Mouse (Mus musculus) hindbrain, embryonic 13.5 days (tissue): ENCODE measurements around the gene Extl2. TPM values are rescaled to one million over a fixed set of nuclear protein-coding genes. Genes with fewer than 3 reads are reported as not detected.

Experiments used
- ATAC-seq: fragments of 200-750 bp; cut with Nextera tagmentation; 2 replicates; pipeline ENCODE4 v1.8.0; 2017; ENCODE audit warnings: moderate TSS enrichment; ENCODE audit not compliant: low FRiP score
- H3K27ac ChIP-seq: fragments of 300-500 bp; sonication (generic); 2 replicates; pipeline ENCODE4 v1.5.1; 2015; ENCODE audit warnings: inconsistent platforms, mild to moderate bottlenecking, moderate library complexity
- H3K27me3 ChIP-seq: fragments of 300-500 bp; sonication (generic); 2 replicates; pipeline ENCODE4 v1.6.1; 2015; ENCODE audit warnings: mild to moderate bottlenecking, inconsistent platforms
- H3K36me3 ChIP-seq: fragments of 300-500 bp; sonication (generic); 2 replicates; pipeline ENCODE4 v1.6.1; 2015; ENCODE audit warnings: mild to moderate bottlenecking, inconsistent platforms
- H3K4me1 ChIP-seq: fragments of 300-500 bp; sonication (generic); replicated peaks from 2 replicates; pipeline ENCODE4 v1.6.1; 2015; ENCODE audit warnings: inconsistent platforms
- H3K4me2 ChIP-seq: fragments of 300-500 bp; sonication (generic); 2 replicates; pipeline ENCODE4 v1.6.1; 2015; ENCODE audit warnings: inconsistent platforms, mild to moderate bottlenecking, moderate library complexity
- H3K4me3 ChIP-seq: fragments of 300-500 bp; sonication (generic); 2 replicates; pipeline ENCODE4 v1.5.1; 2015; ENCODE audit warnings: mild to moderate bottlenecking, inconsistent platforms
- H3K9ac ChIP-seq: fragments of 300-500 bp; sonication (generic); 2 replicates; pipeline ENCODE4 v1.6.1; 2015; ENCODE audit warnings: mild to moderate bottlenecking, inconsistent platforms
- H3K9me3 ChIP-seq: fragments of 300-500 bp; sonication (generic); 2 replicates; pipeline ENCODE4 v1.6.1; 2016; ENCODE audit warnings: inconsistent platforms
- WGBS: fragments of 180-500 bp; shearing (Covaris S2); methylation state at CpG from one replicate; pipeline ENCODE4 v1.1.7; 2015; 5-methylcytosine and 5-hydroxymethylcytosine counted together
- polyA plus RNA-seq: library from polyadenylated mRNA; unstranded; fragments of >200 nt; fragmentation: Nextera tagmentation; extraction: Ambion mirVana; gene quantifications from 2 replicates; pipeline ENCODE4 v1.2.1, GENCODE M21; 2015

Extl2 gene
- polyA plus RNA-seq, 1 experiment from 2014 or later = 32.2 TPM

- Histone ChIP-seq H3K27me3 (no peaks in the 10 kb centered on the region), H3K36me3 (peaks cover 60% of the 10 kb centered on the region), H3K27ac (no peak overlapping the region), H3K9ac (no peak overlapping the region), H3K4me2 (no peak overlapping the region), H3K9me3 (no peaks in the 10 kb centered on the region), H3K4me3 (no peak overlapping the region), H3K4me1 (no peaks in the 10 kb centered on the region)
- WGBS = 97% methylated on average over 8 of the region's 8 CpGs
- no peak for ATAC-seq
Measured at GRCm38 (mm10) chr3:115983217-115983616, 24.0 kb upstream of the Extl2 start.

- H3K4me2 ChIP-seq = no peak overlapping the region
- no peak overlapping the region for H3K9ac ChIP-seq
- 97% methylated on average over 9 of the region's 9 CpGs for WGBS
- H3K27me3 ChIP-seq = no peaks in the 10 kb centered on the region
- H3K9me3 ChIP-seq = no peaks in the 10 kb centered on the region
- H3K4me1 ChIP-seq = no peaks in the 10 kb centered on the region
- no peak overlapping the region for H3K4me3 ChIP-seq
- no peak for ATAC-seq
- H3K27ac ChIP-seq = no peak overlapping the region
- H3K36me3 ChIP-seq = peaks cover 62% of the 10 kb centered on the region
Measured at GRCm38 (mm10) chr3:115984653-115985052, 22.6 kb upstream of the Extl2 start.

- ATAC-seq = no peak
- H3K4me3 ChIP-seq = no peak overlapping the region
- no peaks in the 10 kb centered on the region for H3K9me3 ChIP-seq
- 0 out of 2 replicates have a peak overlapping the region, but pooled peaks have one; percentile 29 for H3K9ac ChIP-seq
- H3K27me3 ChIP-seq = no peaks in the 10 kb centered on the region
- H3K36me3 ChIP-seq = peaks cover 66% of the 10 kb centered on the region
- H3K4me1 ChIP-seq = no peaks in the 10 kb centered on the region
- WGBS = 77% methylated on average over 9 of the region's 9 CpGs
- no peak overlapping the region for H3K4me2 ChIP-seq
- peak overlapping the region; percentile 44 for H3K27ac ChIP-seq
Measured at GRCm38 (mm10) chr3:115985183-115985892, 21.9 kb upstream of the Extl2 start.

GRCm38 (mm10) chr3:115992103-115992502, 15.2 kb upstream of the Extl2 start:
- Histone ChIP-seq H3K27ac (no peak overlapping the region), H3K9me3 (no peaks in the 10 kb centered on the region), H3K27me3 (no peaks in the 10 kb centered on the region), H3K36me3 (peaks cover 29% of the 10 kb centered on the region), H3K4me2 (no peak overlapping the region), H3K4me3 (no peak overlapping the region), H3K4me1 (no peaks in the 10 kb centered on the region), H3K9ac (no peak overlapping the region)
- 95% methylated on average over 4 of the region's 4 CpGs for WGBS
- no peak for ATAC-seq

- ATAC-seq = no peak
Measured at GRCm38 (mm10) chr3:115992588-115992987, 14.7 kb upstream of the Extl2 start.

GRCm38 (mm10) chr3:115993025-115993424, 14.2 kb upstream of the Extl2 start:
- ATAC-seq = no peak
- 85% methylated on average over 10 of the region's 10 CpGs for WGBS
- H3K4me3 ChIP-seq = no peak overlapping the region
- no peaks in the 10 kb centered on the region for H3K4me1 ChIP-seq
- H3K9me3 ChIP-seq = no peaks in the 10 kb centered on the region
- no peak overlapping the region for H3K27ac ChIP-seq
- peaks cover 32% of the 10 kb centered on the region for H3K36me3 ChIP-seq
- no peaks in the 10 kb centered on the region for H3K27me3 ChIP-seq
- no peak overlapping the region for H3K9ac ChIP-seq
- no peak overlapping the region for H3K4me2 ChIP-seq

More at GRCm38 (mm10) chr3:115992588-115992987, 14.7 kb upstream of the Extl2 start:
- Histone ChIP-seq H3K27ac (no peak overlapping the region), H3K27me3 (no peaks in the 10 kb centered on the region), H3K9me3 (no peaks in the 10 kb centered on the region), H3K4me3 (no peak overlapping the region), H3K36me3 (peaks cover 30% of the 10 kb centered on the region), H3K4me1 (no peaks in the 10 kb centered on the region), H3K4me2 (no peak overlapping the region), H3K9ac (no peak overlapping the region)
- 91% methylated on average over 4 of the region's 4 CpGs for WGBS

GRCm38 (mm10) chr3:115996929-115997328, 10.3 kb upstream of the Extl2 start:
- Histone ChIP-seq H3K9ac (no peak overlapping the region), H3K4me2 (no peak overlapping the region), H3K27ac (no peak overlapping the region), H3K4me3 (no peak overlapping the region), H3K36me3 (peaks cover 35% of the 10 kb centered on the region), H3K27me3 (no peaks in the 10 kb centered on the region), H3K4me1 (no peaks in the 10 kb centered on the region), H3K9me3 (no peaks in the 10 kb centered on the region)
- no peak for ATAC-seq
- 95% methylated on average over 5 of the region's 5 CpGs for WGBS

GRCm38 (mm10) chr3:116006284-116006977, 831 bp upstream of the Extl2 start:
- peaks cover 16% of the 10 kb centered on the region for H3K36me3 ChIP-seq
- H3K4me3 ChIP-seq = peak overlapping the region; percentile 84
- no peak; the same call in 1 of the 2 replicates for ATAC-seq
- H3K4me2 ChIP-seq = peak overlapping the region; percentile 91
- WGBS = 9% methylated on average over 12 of the region's 12 CpGs
- no peaks in the 10 kb centered on the region for H3K9me3 ChIP-seq
- H3K27me3 ChIP-seq = no peaks in the 10 kb centered on the region
- peaks cover 42% of the 10 kb centered on the region for H3K4me1 ChIP-seq
- H3K9ac ChIP-seq = peak overlapping the region; percentile 91
- H3K27ac ChIP-seq = peak overlapping the region; percentile 92

GRCm38 (mm10) chr3:116007941-116008440, 729 bp downstream of the Extl2 start:
- Histone ChIP-seq H3K4me1 (peaks cover 42% of the 10 kb centered on the region), H3K9ac (peak overlapping the region; percentile 91), H3K9me3 (no peaks in the 10 kb centered on the region), H3K27ac (peak overlapping the region; percentile 92), H3K4me2 (peak overlapping the region; percentile 91), H3K4me3 (peak overlapping the region; percentile 84), H3K36me3 (peaks cover 11% of the 10 kb centered on the region), H3K27me3 (no peaks in the 10 kb centered on the region)
- ATAC-seq = peak; percentile 68
- under 1% methylated on average over 12 of the region's 12 CpGs for WGBS

- ATAC-seq = no peak
- Histone ChIP-seq H3K4me3 (peak overlapping the region; percentile 84; the same call in 1 of the 2 replicates), H3K27me3 (no peaks in the 10 kb centered on the region), H3K27ac (no peak overlapping the region), H3K4me2 (peak overlapping the region; percentile 91), H3K9ac (no peak overlapping the region), H3K36me3 (peaks cover 3% of the 10 kb centered on the region; the same call in 1 of the 2 replicates), H3K4me1 (peaks cover 34% of the 10 kb centered on the region), H3K9me3 (no peaks in the 10 kb centered on the region)
- WGBS = 79% methylated on average over 17 of the region's 17 CpGs
Measured at GRCm38 (mm10) chr3:116009622-116010344, 2.5 kb downstream of the Extl2 start.

GRCm38 (mm10) chr3:116014901-116015300, 7.6 kb downstream of the Extl2 start:
- Histone ChIP-seq H3K4me2 (no peak overlapping the region), H3K9me3 (no peaks in the 10 kb centered on the region), H3K4me1 (peaks cover 4% of the 10 kb centered on the region), H3K9ac (no peak overlapping the region), H3K27me3 (no peaks in the 10 kb centered on the region), H3K27ac (no peak overlapping the region), H3K36me3 (no peaks in the 10 kb centered on the region), H3K4me3 (no peak overlapping the region)
- 99% methylated on average over 6 of the region's 6 CpGs for WGBS
- no peak for ATAC-seq

GRCm38 (mm10) chr3:116016116-116016515, 8.9 kb downstream of the Extl2 start:
- Histone ChIP-seq H3K4me1 (no peaks in the 10 kb centered on the region), H3K27ac (no peak overlapping the region), H3K36me3 (no peaks in the 10 kb centered on the region), H3K27me3 (no peaks in the 10 kb centered on the region), H3K9ac (no peak overlapping the region), H3K4me2 (no peak overlapping the region), H3K9me3 (no peaks in the 10 kb centered on the region), H3K4me3 (no peak overlapping the region)
- ATAC-seq = no peak
- 90% methylated on average over 13 of the region's 13 CpGs for WGBS
